Mouse (Mus musculus): ENCODE measurements around the gene Osbpl9. TPM values are rescaled to one million over a fixed set of nuclear protein-coding genes. Genes with fewer than 3 reads are reported as not detected.

Gene Osbpl9
- polyA plus RNA-seq (2021) = 87.4 TPM

DNA sequence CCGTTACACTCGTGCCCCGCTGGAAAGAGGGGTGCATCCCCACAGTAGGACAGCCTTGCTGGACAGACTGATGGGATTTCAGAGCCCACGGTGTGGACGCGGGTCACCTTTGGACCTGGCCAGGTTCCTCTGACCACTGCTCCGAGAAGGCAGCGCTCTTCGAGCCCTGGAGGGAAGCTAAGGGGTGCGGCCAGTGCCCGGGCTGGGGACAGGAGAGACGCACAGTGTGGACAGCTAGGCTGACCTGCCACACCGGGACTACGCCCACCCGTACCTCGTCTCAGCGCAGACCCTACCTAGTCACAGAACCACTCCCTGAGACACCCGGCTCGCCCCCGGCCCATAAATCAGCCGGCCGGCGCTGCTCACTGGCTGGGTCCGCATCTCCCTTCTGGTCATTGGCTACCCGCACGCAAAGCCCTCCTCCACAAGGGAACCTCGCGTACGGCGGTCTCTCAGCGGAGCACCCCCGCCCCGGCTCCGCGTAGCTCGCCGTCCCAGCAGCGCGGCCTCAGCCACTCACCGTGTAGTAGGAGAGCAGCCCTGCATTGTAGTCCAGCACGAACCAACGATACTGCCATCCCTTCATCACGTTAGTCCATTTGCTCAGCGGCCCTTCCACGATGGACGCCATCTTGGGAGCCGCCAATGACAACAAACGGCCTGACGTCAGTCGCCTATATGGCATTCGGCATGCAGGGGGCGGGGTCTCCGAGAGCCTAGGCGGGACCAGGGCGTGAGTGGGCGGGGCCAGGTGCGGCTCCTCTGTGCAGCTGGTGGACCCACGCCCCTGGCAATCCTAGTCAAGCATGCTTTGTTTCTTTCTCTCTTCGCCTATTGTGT lies at the start of gene Osbpl9:
TSS of gene Osbpl9 (minus strand) at position 691 of the 843 bp plus-strand sequence.
- H3K27me3 ChIP-seq = no peaks in the 10 kb centered on the region
- TF ChIP-seq CTCF (IDR thresholded peaks at IDR 0.05) = no peak
- ChIA-PET CTCF (no interaction called here), POLR2A (interaction anchor here (0.6 kb wide), 1 partner anchor 11 kb away, joined by 5 read pairs; no protein-coding TSS in a partner anchor)
- peak; percentile 66 for DNase-seq (ENCODE audit: low read depth, low spot score)
- in situ Hi-C loops (cut with MboI; ENCODE audit: low pct_unique_long_range_greater_than_20kb) = no loop called here
- ATAC-seq = peak; percentile 92

DNA sequence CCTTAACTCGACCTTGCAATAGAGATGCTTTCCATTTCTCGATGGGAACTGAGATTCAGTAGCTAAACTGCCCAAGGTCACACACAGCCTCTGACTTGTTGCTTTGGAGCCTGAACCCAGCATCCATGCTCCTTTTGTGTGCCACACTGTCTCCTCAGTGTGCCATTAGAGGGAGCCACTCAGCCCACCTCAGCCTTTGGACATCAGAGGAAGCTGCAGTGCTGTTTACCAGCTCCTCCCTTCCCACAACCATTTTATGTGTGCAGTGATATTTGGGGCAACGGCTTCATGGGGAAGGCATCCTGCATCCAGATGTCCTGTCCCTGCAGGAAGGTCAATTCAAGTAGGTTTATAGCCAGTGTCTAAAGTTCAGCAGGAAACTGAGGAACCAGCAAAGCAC lies 49.5 kb upstream of the Osbpl9 start:
- peak; percentile 50 for TF ChIP-seq CTCF (IDR thresholded peaks at IDR 0.05)
- ChIA-PET CTCF (interaction anchor here (0.7 to 1.3 kb wide), 4 partner anchors 10 to 43 kb away, joined by 3 to 5 read pairs (median 4); no protein-coding TSS in a partner anchor), POLR2A (no interaction called here)
- in situ Hi-C loops (cut with MboI; ENCODE audit: low pct_unique_long_range_greater_than_20kb) = no loop called here
- no peak for DNase-seq (ENCODE audit: low read depth, low spot score)
- no peaks in the 10 kb centered on the region for H3K27me3 ChIP-seq
- no peak for ATAC-seq

DNA sequence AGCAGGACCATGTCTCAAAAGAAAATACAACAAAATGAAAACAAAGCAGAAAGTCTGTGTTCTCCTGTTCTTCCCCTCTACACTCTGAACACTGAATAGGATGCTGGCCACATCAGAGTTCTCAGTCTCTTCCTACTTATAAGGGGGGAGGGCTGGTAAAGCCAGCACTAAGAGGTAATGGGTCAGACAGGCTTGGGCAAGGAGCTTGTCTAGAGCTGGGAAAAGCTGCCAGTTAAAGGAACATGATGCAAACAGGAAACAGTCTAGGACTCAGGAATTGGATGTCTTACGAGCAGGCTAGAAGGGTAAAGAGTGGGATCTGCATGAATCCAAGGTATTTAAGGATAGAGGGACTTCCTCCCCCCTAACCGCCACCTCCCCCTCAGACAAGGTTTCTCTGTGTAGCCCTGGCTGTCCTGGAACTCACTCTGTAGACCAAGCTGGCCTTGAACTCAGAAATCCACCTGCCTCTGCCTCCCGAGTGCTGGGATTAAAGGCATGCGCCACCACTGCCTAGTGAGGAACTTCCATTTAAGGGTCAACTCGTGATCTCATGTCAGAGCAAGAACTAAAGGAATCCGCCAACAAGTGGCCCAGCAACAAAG lies 43.0 kb upstream of the Osbpl9 start:
- CTCF ChIA-PET = no interaction called here
- DNase-seq (ENCODE audit: low read depth, low spot score) (no peak), ATAC-seq (no peak)
- no peak for TF ChIP-seq CTCF (IDR thresholded peaks at IDR 0.05)
- POLR2A ChIA-PET = no interaction called here
- in situ Hi-C loops (cut with MboI; ENCODE audit: low pct_unique_long_range_greater_than_20kb) = no loop called here
- no peaks in the 10 kb centered on the region for H3K27me3 ChIP-seq

DNA sequence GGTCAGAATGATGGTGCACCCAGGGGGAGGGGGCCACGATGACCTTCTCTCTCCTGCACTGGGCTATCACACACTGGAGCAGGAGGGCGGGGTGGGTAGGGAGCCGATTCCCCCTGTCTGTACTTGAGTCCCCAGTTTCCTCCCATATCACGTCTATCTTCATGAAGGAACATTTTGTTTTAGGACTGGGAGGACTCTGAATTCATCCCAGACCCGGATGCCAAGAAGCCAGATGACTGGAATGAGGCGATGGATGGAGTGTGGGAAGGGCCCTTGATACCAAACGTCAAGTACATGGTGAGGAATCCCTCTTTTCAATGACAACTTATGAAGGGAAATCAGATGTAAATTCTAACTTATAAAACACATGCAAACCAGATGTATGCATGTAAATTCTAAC lies 42.4 kb upstream of the Osbpl9 start:
- no peak for ATAC-seq
- no peaks in the 10 kb centered on the region for H3K27me3 ChIP-seq
- DNase-seq (ENCODE audit: low read depth, low spot score) = no peak
- in situ Hi-C loops (cut with MboI; ENCODE audit: low pct_unique_long_range_greater_than_20kb) = no loop called here
- ChIA-PET CTCF (no interaction called here), POLR2A (no interaction called here)
- TF ChIP-seq CTCF (IDR thresholded peaks at IDR 0.05) = no peak

DNA sequence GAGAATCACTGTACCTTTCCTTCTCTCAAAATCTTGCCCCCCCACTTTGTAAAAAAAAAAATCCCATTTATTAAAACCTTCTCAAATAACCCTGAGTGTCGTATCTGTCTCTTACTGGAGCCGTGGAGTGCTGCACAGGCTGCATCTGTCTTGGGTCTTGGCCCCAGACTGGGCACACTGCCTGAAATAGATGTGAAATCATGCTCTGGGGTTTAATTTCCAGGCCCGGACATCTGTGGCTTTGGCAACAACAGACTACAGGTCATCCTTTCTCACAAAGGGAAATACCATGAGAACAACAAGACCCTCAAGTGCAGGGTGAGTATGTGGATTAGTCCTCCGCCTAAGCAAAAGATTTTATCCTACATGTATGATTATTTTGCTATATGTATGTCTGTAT lies 39.9 kb upstream of the Osbpl9 start:
- ChIA-PET POLR2A (no interaction called here), CTCF (no interaction called here)
- H3K27me3 ChIP-seq = no peaks in the 10 kb centered on the region
- in situ Hi-C loops (cut with MboI; ENCODE audit: low pct_unique_long_range_greater_than_20kb) = no loop called here
- DNase-seq (ENCODE audit: low read depth, low spot score) (peak; percentile 34), ATAC-seq (no peak)
- TF ChIP-seq CTCF (IDR thresholded peaks at IDR 0.05) = no peak

DNA sequence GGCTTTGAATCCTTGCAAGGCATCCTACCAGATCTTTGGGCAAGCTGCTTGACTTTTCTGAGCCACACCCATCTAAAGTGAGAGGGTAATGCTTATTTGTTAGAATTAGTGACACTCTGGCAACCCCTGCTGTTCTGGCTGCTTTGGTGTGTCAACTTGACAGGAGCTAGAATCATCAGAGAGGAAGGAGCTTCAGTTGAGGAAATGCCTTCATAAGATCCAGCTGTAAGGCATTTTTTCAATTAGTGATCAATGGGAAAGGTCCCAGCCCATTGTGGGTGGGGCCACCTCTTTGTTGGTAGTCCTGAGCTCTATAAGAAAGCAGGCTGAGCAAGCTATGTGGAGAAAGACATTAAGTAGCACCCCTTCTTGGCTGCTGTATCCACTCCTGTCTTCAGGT lies 39.1 kb upstream of the Osbpl9 start:
- CTCF ChIA-PET = interaction anchor here (1.3 to 1.5 kb wide), 2 partner anchors 11 to 31 kb away, joined by 3 to 4 read pairs; no protein-coding TSS in a partner anchor
- no peaks in the 10 kb centered on the region for H3K27me3 ChIP-seq
- POLR2A ChIA-PET = no interaction called here
- ATAC-seq = no peak
- in situ Hi-C loops (cut with MboI; ENCODE audit: low pct_unique_long_range_greater_than_20kb) = no loop called here
- no peak for DNase-seq (ENCODE audit: low read depth, low spot score)
- no peak for TF ChIP-seq CTCF (IDR thresholded peaks at IDR 0.05)

GRCm38 (mm10) chr4:109238428-109239268 lies 36.6 kb upstream of the Osbpl9 start:
- no peak for ATAC-seq

DNA sequence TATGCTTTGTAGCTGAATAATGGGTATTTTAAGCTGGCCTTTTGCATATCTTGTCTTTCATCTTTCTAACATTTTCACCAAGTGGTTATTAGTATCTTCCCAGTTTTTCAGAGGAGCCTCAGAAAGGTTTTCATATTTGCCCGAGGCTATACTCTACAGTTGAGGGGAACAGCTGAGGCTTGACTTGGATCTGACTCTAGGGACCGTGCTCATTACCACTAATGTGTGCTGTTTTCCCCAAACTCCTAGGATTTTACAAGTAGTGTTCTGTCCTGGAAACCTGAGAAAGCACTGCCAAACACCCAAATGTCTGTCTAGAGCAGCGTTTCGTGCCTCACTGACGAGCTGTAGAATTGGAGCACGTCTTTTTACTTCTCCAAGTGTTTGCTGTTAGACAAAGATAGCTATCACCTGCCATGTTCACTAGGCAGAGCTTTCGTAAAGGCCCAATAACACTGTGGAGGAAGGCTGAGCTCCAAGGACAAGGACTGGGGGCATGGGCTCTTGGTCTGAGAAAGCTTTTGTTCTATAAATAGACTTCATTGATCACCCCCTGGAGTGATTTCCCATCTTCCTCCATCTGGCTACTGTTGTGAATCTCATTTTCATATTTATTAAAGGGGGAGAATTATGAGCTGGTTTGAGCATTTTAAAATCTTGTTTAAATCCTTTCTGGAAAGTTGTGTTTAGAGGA lies 34.3 kb upstream of the Osbpl9 start:
- ChIA-PET CTCF (interaction anchor here (1.0 kb wide), 1 partner anchor 17 kb away, joined by 3 read pairs; no protein-coding TSS in a partner anchor), POLR2A (no interaction called here)
- TF ChIP-seq CTCF (IDR thresholded peaks at IDR 0.05) = no peak
- H3K27me3 ChIP-seq = no peaks in the 10 kb centered on the region
- in situ Hi-C loops (cut with MboI; ENCODE audit: low pct_unique_long_range_greater_than_20kb) = no loop called here
- no peak for DNase-seq (ENCODE audit: low read depth, low spot score)
- ATAC-seq = no peak

More at GRCm38 (mm10) chr4:109238428-109239268, 36.6 kb upstream of the Osbpl9 start:
- no peak for TF ChIP-seq CTCF (IDR thresholded peaks at IDR 0.05)
- no peak for DNase-seq (ENCODE audit: low read depth, low spot score)
- ChIA-PET POLR2A (no interaction called here), CTCF (no interaction called here)
- in situ Hi-C loops (cut with MboI; ENCODE audit: low pct_unique_long_range_greater_than_20kb) = no loop called here
- H3K27me3 ChIP-seq = no peaks in the 10 kb centered on the region

DNA sequence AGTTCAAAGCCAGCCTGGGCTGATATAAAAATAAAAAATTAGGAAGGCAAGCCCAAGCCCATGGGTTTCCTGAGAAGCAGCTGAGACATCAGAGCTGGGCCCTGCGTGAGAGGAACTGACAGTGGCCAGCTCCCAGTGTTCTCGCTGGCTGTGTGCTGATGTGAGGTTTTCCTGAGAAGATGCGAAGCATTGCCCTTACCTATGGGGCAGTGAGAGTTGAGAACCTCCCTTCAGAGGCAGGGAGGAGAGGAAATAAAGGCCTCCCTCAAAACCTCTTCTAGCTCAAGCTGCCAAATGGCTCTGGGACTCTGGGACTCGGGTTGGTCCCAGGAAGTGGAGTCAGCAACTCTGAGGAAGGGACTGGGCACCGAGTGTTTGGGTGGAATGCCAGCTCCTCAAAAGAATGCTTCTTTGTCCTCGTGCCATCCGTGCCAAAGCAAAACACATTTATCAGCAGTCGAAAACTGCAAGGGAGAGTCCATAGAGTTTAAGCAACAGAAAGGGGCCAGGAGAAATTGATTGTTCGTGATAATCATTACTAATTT lies 32.8 kb upstream of the Osbpl9 start:
- no peak for DNase-seq (ENCODE audit: low read depth, low spot score)
- in situ Hi-C loops (cut with MboI; ENCODE audit: low pct_unique_long_range_greater_than_20kb) = no loop called here
- no peak for ATAC-seq
- no peak for TF ChIP-seq CTCF (IDR thresholded peaks at IDR 0.05)
- no peaks in the 10 kb centered on the region for H3K27me3 ChIP-seq
- CTCF ChIA-PET = no interaction called here
- POLR2A ChIA-PET = interaction anchor here (0.6 kb wide), 1 partner anchor 574 kb away, joined by 7 read pairs; no protein-coding TSS in a partner anchor

DNA sequence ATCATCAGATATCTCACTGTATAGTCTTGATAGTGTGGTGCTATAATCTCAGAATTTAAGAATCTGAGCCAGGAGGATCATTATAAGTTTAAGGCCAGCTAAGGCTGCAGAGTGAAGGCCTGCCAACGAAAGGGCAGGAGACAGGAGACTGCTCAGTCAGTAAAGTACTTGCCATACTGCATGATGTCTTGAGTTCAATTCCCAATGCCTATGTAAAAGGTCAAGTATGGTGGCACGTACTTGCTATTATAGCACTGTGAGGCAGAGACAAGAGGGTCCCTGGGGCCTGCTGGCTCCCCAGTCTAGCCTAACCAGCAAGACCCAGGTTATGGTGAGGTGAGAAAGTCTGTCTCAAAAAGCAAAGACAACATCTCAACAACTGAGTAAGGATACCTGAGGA lies 32.1 kb upstream of the Osbpl9 start, which contains the start of gene Calr4:
TSS of gene Calr4 (plus strand) at position 301 of the 400 bp plus-strand sequence.
- ChIA-PET CTCF (no interaction called here), POLR2A (no interaction called here)
- ATAC-seq = no peak
- in situ Hi-C loops (cut with MboI; ENCODE audit: low pct_unique_long_range_greater_than_20kb) = no loop called here
- TF ChIP-seq CTCF (IDR thresholded peaks at IDR 0.05) = no peak
- H3K27me3 ChIP-seq = no peaks in the 10 kb centered on the region
- DNase-seq (ENCODE audit: low read depth, low spot score) = no peak
